Mouse (Mus musculus): Measurements from ENCODE around the gene Papss1. TPM values are rescaled to one million over a fixed set of nuclear protein-coding genes. Genes with fewer than 3 reads are reported as not detected.

Papss1 gene
- polyA plus RNA-seq, 1 experiment from 2014 or later = 98.6 TPM

GRCm38 (mm10) chr3:131689949-131690348, 125.4 kb downstream of the Papss1 start:
- Histone ChIP-seq H3K4me3 (ENCODE audit: low read depth, low read length) (no peak overlapping the region), H3K4me1 (ENCODE audit: insufficient read depth) (peaks cover 3% of the 10 kb centered on the region; the same call in 1 of the 2 replicates), H3K36me3 (ENCODE audit: insufficient read depth) (no peaks in the 10 kb centered on the region), H3K27ac (ENCODE audit: low read depth) (no peak overlapping the region), H3K9me3 (ENCODE audit: low read depth, low read length) (no peaks in the 10 kb centered on the region), H3K9ac (no peak overlapping the region), H3K27me3 (ENCODE audit: insufficient read depth, low read length) (no peaks in the 10 kb centered on the region), H3K4me2 (no peak overlapping the region)
- DNase-seq (no peak), ATAC-seq (ENCODE audit: insufficient read depth) (no peak)
- TF ChIP-seq CTCF (IDR thresholded peaks at IDR 0.05; ENCODE audit: low read depth) = no peak
- 73% methylated on average over 11 of the region's 11 CpGs for WGBS

- no peak overlapping the region for H3K27ac ChIP-seq (ENCODE audit: low read depth)
These were observed 126.0 kb downstream of the Papss1 start for GRCm38 (mm10) chr3:131690543-131690942.

GRCm38 (mm10) chr3:131691202-131691601, 126.6 kb downstream of the Papss1 start:
- H3K4me1 ChIP-seq (ENCODE audit: insufficient read depth) = peaks cover 3% of the 10 kb centered on the region; the same call in 1 of the 2 replicates
- H3K36me3 ChIP-seq (ENCODE audit: insufficient read depth) = no peaks in the 10 kb centered on the region
- H3K27ac ChIP-seq (ENCODE audit: low read depth) = no peak overlapping the region
- H3K27me3 ChIP-seq (ENCODE audit: insufficient read depth, low read length) = no peaks in the 10 kb centered on the region
- H3K4me2 ChIP-seq = no peak overlapping the region
- DNase-seq = no peak
- H3K9ac ChIP-seq = no peak overlapping the region
- WGBS = 61% methylated on average over 3 of the region's 3 CpGs
- TF ChIP-seq CTCF (IDR thresholded peaks at IDR 0.05; ENCODE audit: low read depth) = no peak
- H3K4me3 ChIP-seq (ENCODE audit: low read depth, low read length) = no peak overlapping the region
- no peak for ATAC-seq (ENCODE audit: insufficient read depth)
- no peaks in the 10 kb centered on the region for H3K9me3 ChIP-seq (ENCODE audit: low read depth, low read length)

More at GRCm38 (mm10) chr3:131690543-131690942, 126.0 kb downstream of the Papss1 start:
- H3K4me3 ChIP-seq (ENCODE audit: low read depth, low read length) = no peak overlapping the region
- 63% methylated on average over 7 of the region's 7 CpGs for WGBS
- TF ChIP-seq CTCF (IDR thresholded peaks at IDR 0.05; ENCODE audit: low read depth) = no peak
- peaks cover 3% of the 10 kb centered on the region; the same call in 1 of the 2 replicates for H3K4me1 ChIP-seq (ENCODE audit: insufficient read depth)
- H3K27me3 ChIP-seq (ENCODE audit: insufficient read depth, low read length) = no peaks in the 10 kb centered on the region
- ATAC-seq (ENCODE audit: insufficient read depth) = no peak
- H3K4me2 ChIP-seq = no peak overlapping the region
- no peaks in the 10 kb centered on the region for H3K36me3 ChIP-seq (ENCODE audit: insufficient read depth)
- DNase-seq = peak; percentile 6
- H3K9ac ChIP-seq = no peak overlapping the region
- H3K9me3 ChIP-seq (ENCODE audit: low read depth, low read length) = no peaks in the 10 kb centered on the region

Other genes with a start within 250 kb of the Papss1 start
- 2.1 and 3.1 TPM in 2 replicates for gene Sgms2, start 73.4 kb upstream of the Papss1 start, polyA plus RNA-seq (2014; fragmentation: Nextera tagmentation; extraction: Ambion mirVana)